Comparison of ENCODE assay signal across 9 mouse cellular contexts in the genomic region with DNA sequence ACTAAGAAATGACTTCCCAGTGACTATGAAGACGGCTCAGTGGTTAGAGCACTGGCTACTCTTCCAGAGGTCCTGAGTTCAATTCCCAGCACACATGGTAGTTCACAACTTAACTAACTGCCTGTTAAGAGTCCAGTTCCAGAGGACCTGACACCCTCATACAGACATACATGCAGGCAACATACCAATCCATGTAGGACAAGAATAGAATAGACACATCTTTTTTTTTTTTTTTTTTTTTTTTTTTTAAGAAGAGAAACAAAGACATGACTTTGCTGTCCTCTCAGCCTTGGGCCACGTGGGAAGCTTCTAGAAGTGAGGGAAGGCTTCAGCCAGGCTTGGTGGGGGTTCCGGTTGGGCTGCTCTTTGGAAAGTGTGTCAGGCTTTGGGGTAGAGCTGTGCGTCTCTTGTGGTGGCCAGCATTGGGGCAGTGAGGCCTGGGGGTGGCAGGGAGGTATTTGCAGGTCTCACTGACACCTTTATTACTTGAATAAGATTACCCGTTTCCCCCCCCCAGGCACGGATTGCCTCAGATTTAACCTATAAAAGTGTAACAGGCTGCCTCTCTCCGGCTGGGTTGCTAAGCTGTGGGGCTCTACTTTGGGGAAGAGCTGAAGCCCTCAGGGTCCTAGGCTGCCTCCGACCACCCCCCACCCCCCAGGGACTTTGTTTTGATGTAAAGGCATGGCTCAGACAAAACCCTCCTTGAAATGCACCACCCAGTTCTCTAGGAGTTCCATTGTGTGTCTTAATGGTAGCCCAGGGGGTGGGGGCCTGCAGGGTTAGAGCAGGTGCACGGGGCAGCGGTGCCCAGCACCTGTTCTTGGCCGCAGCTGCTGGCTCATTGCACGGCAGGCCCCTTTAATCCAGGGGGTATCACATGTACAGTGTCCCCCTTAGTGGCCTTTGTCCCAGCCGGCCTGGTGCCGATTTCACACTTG. TPM values are rescaled to one million over a fixed set of nuclear protein-coding genes. Genes with fewer than 3 reads are reported as not detected.
DNase-seq lines count a peak whose midpoint lies in the region; ATAC-seq and TF ChIP-seq lines count a peak whose summit lies in the region.
"Had no signal": no experiment of that assay in that cellular context is flagged by ENCODE, and none has a peak within 500 bp of the region (broad histone marks: within the 10 kb centered on the region; RNA-seq: fewer than 3 reads in every experiment).

No protein-coding gene starts in this region.

- no peaks in the 10 kb centered on the region for H3K36me3 ChIP-seq in kidney, adult 2 months (ENCODE audit: control insufficient read depth, insufficient read depth, low read length)
- H3K36me3 ChIP-seq in forebrain, postnatal 0 days (ENCODE audit: insufficient read depth), result no peaks in the 10 kb centered on the region
- no peaks in the 10 kb centered on the region for H3K36me3 ChIP-seq in liver, embryonic 14.5 days (replicated peaks; ENCODE audit: control insufficient read depth, insufficient read depth, low read depth)

- H3K27me3 ChIP-seq in kidney, adult 2 months (replicated peaks; ENCODE audit: control insufficient read depth, insufficient read depth, low read length), result no peaks in the 10 kb centered on the region
- H3K27me3 ChIP-seq in forebrain, postnatal 0 days (ENCODE audit: insufficient read depth, low read length), result peaks cover 27% of the 10 kb centered on the region
- H3K27me3 ChIP-seq in liver, embryonic 14.5 days (ENCODE audit: control insufficient read depth, insufficient read depth, low read length), result peaks cover 34% of the 10 kb centered on the region

- no peak for TF ChIP-seq POLR2A in kidney, adult 2 months (IDR thresholded peaks at IDR 0.05; ENCODE audit: low read depth, low read length)

- no peaks in the 10 kb centered on the region for H3K9me3 ChIP-seq in forebrain, postnatal 0 days (ENCODE audit: low read length)
- H3K9me3 ChIP-seq in liver, embryonic 14.5 days (ENCODE audit: control insufficient read depth, low read length), result no peaks in the 10 kb centered on the region

- DNase-seq in kidney, adult 2 months, result no peak
- DNase-seq in kidney, adult 11 months, result no peak
- DNase-seq in ES-CJ7 (ENCODE audit: low read depth, low spot score), result peak; percentile 92
- DNase-seq in forebrain, postnatal 0 days, result no peak
- no peak for DNase-seq in liver, embryonic 14.5 days (ENCODE audit: low read depth in 3 of 3, low spot score in 3 of 3)
- DNase-seq in cerebellum, postnatal 36 days, result no peak
- no peak for DNase-seq in cerebellum, postnatal 14 days
- DNase-seq in thymus, postnatal 36 days, result no peak

- no peak for TF ChIP-seq CTCF in kidney, adult 2 months (conservative IDR thresholded peaks at IDR 0.05; ENCODE audit: insufficient read depth, insufficient read length, low read depth, low read length)
- TF ChIP-seq CTCF in forebrain, postnatal 0 days (IDR thresholded peaks at IDR 0.05; ENCODE audit: low read depth), result no peak
- TF ChIP-seq CTCF in liver, embryonic 14.5 days (IDR thresholded peaks at IDR 0.05; ENCODE audit: low read depth), result no peak

- ATAC-seq in forebrain, postnatal 0 days, result no peak
- no peak for ATAC-seq in liver, embryonic 14.5 days (ENCODE audit: insufficient read depth)

- TF ChIP-seq EP300 in liver, embryonic 14.5 days (IDR thresholded peaks at IDR 0.05; ENCODE audit: low read depth), result no peak

- WGBS in kidney, adult 2 months, result 59% methylated on average over 14 of the region's 14 CpGs
- WGBS in forebrain, postnatal 0 days, result 25% methylated on average over 14 of the region's 14 CpGs
- 39% methylated on average over 14 of the region's 14 CpGs for WGBS in liver, embryonic 14.5 days (ENCODE audit: insufficient replicate concordance)

- H3K4me3 ChIP-seq in kidney, adult 2 months (ENCODE audit: insufficient read depth, low read depth, low read length), result peak overlapping the region; percentile 45
- no peak overlapping the region for H3K4me3 ChIP-seq in forebrain, postnatal 0 days (ENCODE audit: low read depth, low read length)
- no peak overlapping the region for H3K4me3 ChIP-seq in liver, embryonic 14.5 days (ENCODE audit: insufficient read depth in 1 of 2, low read depth in 2 of 2, low read length in 2 of 2)

- H3K4me2 ChIP-seq in forebrain, postnatal 0 days (ENCODE audit: low read depth), result peak overlapping the region; percentile 1; the same call in 1 of the 2 replicates
- peak overlapping the region; percentile 52 for H3K4me2 ChIP-seq in liver, embryonic 14.5 days (ENCODE audit: low read depth)

- H3K4me1 ChIP-seq in kidney, adult 2 months (ENCODE audit: control insufficient read depth, insufficient read depth, low read length), result 0 out of 2 replicates have a peak, but pooled peaks cover 2% of the 10 kb centered on the region
- 0 out of 2 replicates have a peak, but pooled peaks cover 2% of the 10 kb centered on the region for H3K4me1 ChIP-seq in forebrain, postnatal 0 days (ENCODE audit: insufficient read depth)
- peaks cover 0 to 9% of the 10 kb centered on the region in 2 experiments; a peak in 1 of 4 replicates for H3K4me1 ChIP-seq in liver, embryonic 14.5 days (replicated peaks; ENCODE audit: control insufficient read depth in 2 of 2, insufficient read depth in 2 of 2, low read length in 1 of 2)

- H3K27ac ChIP-seq in kidney, adult 2 months (ENCODE audit: insufficient read depth, low read depth, low read length), result 0 out of 2 replicates have a peak overlapping the region, but pooled peaks have one; percentile 33
- no peak overlapping the region for H3K27ac ChIP-seq in forebrain, postnatal 0 days (ENCODE audit: low read depth, low read length)
- no peak overlapping the region for H3K27ac ChIP-seq in liver, embryonic 14.5 days

- no peak overlapping the region for H3K9ac ChIP-seq in forebrain, postnatal 0 days
- H3K9ac ChIP-seq in liver, embryonic 14.5 days (replicated peaks), result no peak overlapping the region

RNA-seq across cellular contexts. Expression of gene Snai1, which starts 1.8 kb away (rescaled TPM):
- polyA plus RNA-seq in kidney, adult 2 months (2012; rRNA removed), result 10.4 and 13.2 TPM in 2 replicates
- total RNA-seq in forebrain, postnatal 0 days (2014; rRNA removed), result 1.3 and 1.4 TPM in 2 replicates
- 3.3 and 4.4 TPM in 2 replicates for polyA plus RNA-seq in forebrain, postnatal 0 days (2015; fragmentation: Nextera tagmentation; extraction: Ambion mirVana)
- polyA plus RNA-seq in liver, embryonic 14.5 days (2012; rRNA removed), result 1.9 and 2.2 TPM in 2 replicates
- 1.1 and 2.0 TPM in 2 replicates for polyA plus RNA-seq in liver, embryonic 14.5 days (2014; fragmentation: Nextera tagmentation; extraction: Ambion mirVana)
- total RNA-seq: common myeloid progenitor, adult 5-6 weeks had no signal

RNA-seq across cellular contexts. Expression of gene Spata2, which starts 47.1 kb away (rescaled TPM):
- polyA plus RNA-seq in kidney, adult 2 months (2012; rRNA removed), result 26.5 and 31.5 TPM in 2 replicates
- total RNA-seq in forebrain, postnatal 0 days (2014; rRNA removed), result 26.9 and 28.9 TPM in 2 replicates
- polyA plus RNA-seq in forebrain, postnatal 0 days (2015; fragmentation: Nextera tagmentation; extraction: Ambion mirVana), result 31.8 and 36.6 TPM in 2 replicates
- 7.6 and 8.6 TPM in 2 replicates for polyA plus RNA-seq in liver, embryonic 14.5 days (2012; rRNA removed)
- 6.8 and 7.5 TPM in 2 replicates for polyA plus RNA-seq in liver, embryonic 14.5 days (2014; fragmentation: Nextera tagmentation; extraction: Ambion mirVana)

RNA-seq across cellular contexts. Expression of gene Rnf114, which starts 47.4 kb away (rescaled TPM):
- polyA plus RNA-seq in kidney, adult 2 months (2012; rRNA removed), result 97.9 and 98.2 TPM in 2 replicates
- 66.1 and 79.5 TPM in 2 replicates for total RNA-seq in forebrain, postnatal 0 days (2014; rRNA removed)
- 84.5 and 88.6 TPM in 2 replicates for polyA plus RNA-seq in forebrain, postnatal 0 days (2015; fragmentation: Nextera tagmentation; extraction: Ambion mirVana)
- polyA plus RNA-seq in liver, embryonic 14.5 days (2012; rRNA removed), result 21.7 and 23.9 TPM in 2 replicates
- 25.8 and 28.4 TPM in 2 replicates for polyA plus RNA-seq in liver, embryonic 14.5 days (2014; fragmentation: Nextera tagmentation; extraction: Ambion mirVana)
